Mouse (Mus musculus) intestine, embryonic 14.5 days (tissue): ENCODE data around the gene Hrh2. TPM values are rescaled to one million over a fixed set of nuclear protein-coding genes. Genes with fewer than 3 reads are reported as not detected.

Experiments used
- ATAC-seq: fragments of 200-750 bp; cut with Nextera tagmentation; replicated peaks from 2 replicates; pipeline ENCODE4 v1.8.0; 2017; ENCODE audit warnings: low read depth, moderate number of reproducible peaks, moderate TSS enrichment, moderate library complexity; ENCODE audit not compliant: low FRiP score, low TSS enrichment
- DNase-seq: peaks from one replicate; pipeline ENCODE4 v3.0.0-alpha.2; 2018; ENCODE audit warnings: low spot score
- H3K27ac ChIP-seq: fragments of 300-500 bp; sonication (generic); 2 replicates; pipeline ENCODE4 v1.5.1; 2014; ENCODE audit warnings: low read depth, mild to moderate bottlenecking, control low read depth
- H3K27me3 ChIP-seq: fragments of 300-500 bp; sonication (generic); replicated peaks from 2 replicates; pipeline ENCODE4 v1.6.1; 2014; ENCODE audit warnings: low read length, control low read depth; ENCODE audit not compliant: control insufficient read depth, insufficient read depth
- H3K36me3 ChIP-seq: fragments of 300-500 bp; sonication (generic); 2 replicates; pipeline ENCODE4 v1.6.1; 2014; ENCODE audit warnings: low read length, control low read depth; ENCODE audit not compliant: control insufficient read depth, insufficient read depth
- H3K4me1 ChIP-seq: fragments of 300-500 bp; sonication (generic); replicated peaks from 2 replicates; pipeline ENCODE4 v1.6.1; 2014; ENCODE audit warnings: low read length, control low read depth, mixed read lengths; ENCODE audit not compliant: control insufficient read depth, insufficient read depth
- H3K4me2 ChIP-seq: fragments of 300-500 bp; sonication (generic); 2 replicates; pipeline ENCODE4 v1.6.1; 2014; ENCODE audit warnings: low read length
- H3K4me3 ChIP-seq: fragments of 300-500 bp; sonication (generic); 2 replicates; pipeline ENCODE4 v1.5.1; 2014; ENCODE audit warnings: low read depth, low read length, control low read depth, mixed read lengths
- H3K9ac ChIP-seq: fragments of 300-500 bp; sonication (generic); 2 replicates; pipeline ENCODE4 v1.6.1; 2014; ENCODE audit warnings: mild to moderate bottlenecking, low read length
- H3K9me3 ChIP-seq: fragments of 300-500 bp; sonication (generic); 2 replicates; pipeline ENCODE4 v1.6.1; 2016; ENCODE audit warnings: low read length, control low read depth; ENCODE audit not compliant: control insufficient read depth
- WGBS: fragments of 180-500 bp; shearing (Covaris S2); extraction: QIAGEN DNeasy Blood & Tissue Kit; methylation state at CpG from one replicate; pipeline ENCODE4 v1.1.7; 2014; 5-methylcytosine and 5-hydroxymethylcytosine counted together
- polyA plus RNA-seq: library from polyadenylated mRNA; unstranded; fragments of >200 nt; fragmentation: Nextera tagmentation; extraction: Ambion mirVana; gene quantifications from 2 replicates; pipeline ENCODE4 v1.2.1, GENCODE M21; 2014

Gene Hrh2
- polyA plus RNA-seq, 1 experiment from 2014 or later: 0.16 TPM

DNA sequence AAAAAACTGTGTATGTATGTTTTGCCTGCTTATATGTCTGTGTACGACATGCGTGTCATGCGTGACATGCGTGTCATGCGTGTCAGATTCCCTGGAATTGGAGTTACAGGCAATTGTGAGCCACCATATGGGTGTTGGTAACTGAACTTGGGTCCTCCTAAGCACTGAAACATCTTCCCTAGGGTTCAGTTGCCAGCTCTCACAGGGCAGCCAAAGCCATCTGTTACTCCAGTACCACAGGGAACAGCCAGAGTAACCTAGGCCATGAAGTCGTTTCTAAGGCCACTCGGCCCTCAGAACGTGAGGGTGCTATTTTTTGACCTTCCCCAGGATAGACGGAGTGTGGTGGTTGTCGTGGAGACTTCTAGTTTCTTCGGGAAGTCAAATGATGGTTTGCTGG is 32.2 kb upstream of the Hrh2 start:
- Histone ChIP-seq H3K27ac (no peak overlapping the region), H3K4me1 (no peaks in the 10 kb centered on the region), H3K4me2 (no peak overlapping the region), H3K9me3 (no peaks in the 10 kb centered on the region), H3K4me3 (no peak overlapping the region), H3K9ac (no peak overlapping the region), H3K27me3 (no peaks in the 10 kb centered on the region), H3K36me3 (no peaks in the 10 kb centered on the region)
- 68% methylated on average over 11 of the region's 11 CpGs for WGBS
- no peak for ATAC-seq
- DNase-seq: no peak

DNA sequence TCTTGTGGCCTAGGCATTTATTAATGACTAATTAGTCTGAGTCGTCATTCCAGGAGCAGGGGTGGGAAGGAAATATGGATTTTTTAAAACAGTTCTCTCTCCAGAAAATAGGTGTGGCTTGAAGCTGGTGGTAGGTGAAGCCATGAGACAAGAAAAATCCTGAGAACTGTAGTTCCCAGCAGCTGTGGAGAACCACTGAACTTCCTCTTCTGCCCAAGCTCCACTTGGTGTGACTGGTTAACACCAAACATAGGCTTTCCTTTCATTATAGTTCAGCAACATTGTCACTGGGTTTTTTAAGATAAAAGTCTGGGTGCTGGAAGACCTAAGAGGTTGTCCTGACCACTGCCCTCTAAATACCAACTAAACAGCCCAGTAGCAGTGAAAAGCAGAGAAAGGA is 31.4 kb upstream of the Hrh2 start:
- DNase-seq (no peak), ATAC-seq (no peak)
- no peaks in the 10 kb centered on the region for H3K4me1 ChIP-seq
- H3K27ac ChIP-seq: no peak overlapping the region
- H3K9ac ChIP-seq: no peak overlapping the region
- WGBS: 30% methylated on average over 1 of the region's 1 CpGs
- no peaks in the 10 kb centered on the region for H3K36me3 ChIP-seq
- H3K4me2 ChIP-seq: no peak overlapping the region
- no peak overlapping the region for H3K4me3 ChIP-seq
- H3K9me3 ChIP-seq: no peaks in the 10 kb centered on the region
- H3K27me3 ChIP-seq: no peaks in the 10 kb centered on the region

DNA sequence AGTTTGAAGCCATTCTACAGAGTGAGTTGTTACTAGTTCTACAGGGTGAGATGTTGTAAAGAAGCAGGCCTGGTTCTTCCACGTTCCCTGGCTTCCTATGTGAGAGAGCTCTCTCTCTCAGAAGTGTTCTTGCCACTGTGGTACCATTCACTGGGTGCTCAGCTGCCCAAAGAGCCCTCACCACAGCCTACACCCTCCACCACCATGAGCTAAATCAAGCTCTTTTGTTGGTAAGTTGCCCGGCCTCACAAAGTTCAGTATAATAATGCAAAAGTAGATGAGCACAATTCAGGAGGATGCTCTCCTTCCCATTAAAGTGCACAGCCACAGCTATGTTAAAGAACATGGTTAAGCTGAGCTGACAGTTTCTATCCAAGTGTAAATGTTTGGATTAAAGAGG is 30.4 kb upstream of the Hrh2 start:
- Histone ChIP-seq H3K4me2 (no peak overlapping the region), H3K9me3 (no peaks in the 10 kb centered on the region), H3K9ac (no peak overlapping the region), H3K27me3 (no peaks in the 10 kb centered on the region), H3K36me3 (no peaks in the 10 kb centered on the region), H3K4me1 (no peaks in the 10 kb centered on the region), H3K4me3 (no peak overlapping the region), H3K27ac (no peak overlapping the region)
- ATAC-seq (no peak), DNase-seq (no peak)
- WGBS: 87% methylated on average over 2 of the region's 2 CpGs

DNA sequence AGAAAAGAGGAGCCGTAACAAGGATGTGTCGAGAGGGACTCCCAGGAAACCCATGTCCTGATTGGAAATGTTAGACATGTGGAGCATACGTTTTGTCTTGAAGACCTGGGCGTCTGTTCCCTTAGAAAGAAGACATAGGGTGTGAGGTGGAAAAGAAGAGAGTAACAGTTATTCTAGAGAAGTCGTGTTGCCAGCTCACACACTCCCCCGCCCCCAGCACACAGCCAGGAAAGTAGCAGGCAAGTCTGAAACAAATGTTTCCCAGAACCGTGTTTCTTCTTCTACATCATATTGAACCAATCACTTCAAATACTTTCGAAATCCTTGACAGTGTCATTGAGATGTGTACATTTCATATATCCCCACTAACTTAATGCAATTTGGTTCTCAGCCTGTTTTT is 28.6 kb upstream of the Hrh2 start:
- Histone ChIP-seq H3K4me3 (no peak overlapping the region), H3K27me3 (no peaks in the 10 kb centered on the region), H3K4me2 (no peak overlapping the region), H3K9me3 (no peaks in the 10 kb centered on the region), H3K9ac (no peak overlapping the region), H3K27ac (no peak overlapping the region), H3K36me3 (no peaks in the 10 kb centered on the region), H3K4me1 (no peaks in the 10 kb centered on the region)
- WGBS: 72% methylated on average over 8 of the region's 8 CpGs
- ATAC-seq (no peak), DNase-seq (no peak)

DNA sequence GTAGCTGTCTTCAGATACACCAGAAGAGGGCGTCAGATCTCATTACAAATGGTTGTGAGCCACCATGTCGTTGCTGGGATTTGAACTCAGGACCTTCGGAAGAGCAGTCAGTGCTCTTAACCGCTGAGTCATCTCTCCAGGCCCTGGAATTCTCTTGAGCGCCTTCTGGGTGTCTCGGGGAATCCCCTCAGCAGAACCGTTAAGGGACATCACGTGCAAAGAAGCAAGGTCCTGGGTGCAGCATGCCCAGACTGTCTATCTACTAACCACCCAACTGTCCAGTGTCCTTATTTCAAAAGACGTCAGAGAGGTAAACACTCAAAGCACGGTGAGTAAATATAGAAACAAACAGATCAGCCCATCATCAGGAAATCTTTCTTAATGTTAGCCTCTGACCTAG is 27.5 kb upstream of the Hrh2 start:
- no peaks in the 10 kb centered on the region for H3K4me1 ChIP-seq
- H3K4me2 ChIP-seq: no peak overlapping the region
- no peak overlapping the region for H3K4me3 ChIP-seq
- no peaks in the 10 kb centered on the region for H3K9me3 ChIP-seq
- ATAC-seq: no peak
- no peaks in the 10 kb centered on the region for H3K36me3 ChIP-seq
- no peak overlapping the region for H3K9ac ChIP-seq
- no peak overlapping the region for H3K27ac ChIP-seq
- 82% methylated on average over 10 of the region's 10 CpGs for WGBS
- DNase-seq: no peak
- no peaks in the 10 kb centered on the region for H3K27me3 ChIP-seq

DNA sequence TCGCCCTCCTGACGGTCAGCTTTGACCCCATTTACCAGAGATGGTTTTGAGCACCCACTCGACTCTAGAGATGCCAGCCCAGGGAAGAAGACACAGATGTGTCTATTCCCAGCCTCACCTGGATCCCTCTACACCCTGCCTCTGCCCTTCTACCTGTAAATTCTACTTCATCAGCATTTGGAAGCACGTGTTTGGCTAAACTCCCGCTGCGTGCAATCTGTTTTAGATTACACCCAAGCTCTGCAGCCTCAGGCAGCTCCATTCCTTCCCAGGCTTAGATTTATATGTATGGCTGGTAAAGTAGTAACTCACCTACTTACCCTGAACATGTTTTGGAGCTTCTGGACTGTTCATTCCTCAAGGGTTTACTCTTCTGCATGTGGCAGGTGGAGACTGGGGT is 26.9 kb upstream of the Hrh2 start:
- no peak overlapping the region for H3K4me3 ChIP-seq
- no peaks in the 10 kb centered on the region for H3K36me3 ChIP-seq
- DNase-seq (no peak), ATAC-seq (no peak)
- H3K27ac ChIP-seq: no peak overlapping the region
- 68% methylated on average over 6 of the region's 6 CpGs for WGBS
- no peaks in the 10 kb centered on the region for H3K27me3 ChIP-seq
- H3K4me2 ChIP-seq: no peak overlapping the region
- no peak overlapping the region for H3K9ac ChIP-seq
- no peaks in the 10 kb centered on the region for H3K4me1 ChIP-seq
- no peaks in the 10 kb centered on the region for H3K9me3 ChIP-seq

DNA sequence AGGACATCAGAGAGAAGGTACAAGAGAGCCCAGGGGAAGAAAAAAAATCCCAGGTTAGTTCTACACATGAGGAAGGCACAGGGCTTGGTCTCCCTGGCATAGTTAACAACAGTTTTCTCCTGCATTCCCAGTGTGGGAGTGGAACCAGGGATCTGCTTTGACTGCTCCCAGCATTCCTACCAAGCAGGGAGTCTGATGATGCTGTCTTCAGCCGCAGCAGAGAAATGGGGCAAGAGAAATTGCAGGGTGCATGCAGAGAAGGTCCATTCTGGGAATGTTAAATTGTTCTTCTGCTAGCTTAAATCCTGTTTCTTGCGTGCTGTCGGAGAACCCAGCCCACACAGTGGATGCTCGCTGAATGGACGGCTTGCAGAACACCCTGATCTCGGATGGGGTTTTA is 26.2 kb upstream of the Hrh2 start:
- Histone ChIP-seq H3K9ac (no peak overlapping the region), H3K27me3 (no peaks in the 10 kb centered on the region), H3K36me3 (no peaks in the 10 kb centered on the region), H3K4me3 (no peak overlapping the region), H3K27ac (no peak overlapping the region), H3K4me2 (no peak overlapping the region), H3K9me3 (no peaks in the 10 kb centered on the region), H3K4me1 (no peaks in the 10 kb centered on the region)
- WGBS: 67% methylated on average over 6 of the region's 6 CpGs
- ATAC-seq (no peak), DNase-seq (no peak)

DNA sequence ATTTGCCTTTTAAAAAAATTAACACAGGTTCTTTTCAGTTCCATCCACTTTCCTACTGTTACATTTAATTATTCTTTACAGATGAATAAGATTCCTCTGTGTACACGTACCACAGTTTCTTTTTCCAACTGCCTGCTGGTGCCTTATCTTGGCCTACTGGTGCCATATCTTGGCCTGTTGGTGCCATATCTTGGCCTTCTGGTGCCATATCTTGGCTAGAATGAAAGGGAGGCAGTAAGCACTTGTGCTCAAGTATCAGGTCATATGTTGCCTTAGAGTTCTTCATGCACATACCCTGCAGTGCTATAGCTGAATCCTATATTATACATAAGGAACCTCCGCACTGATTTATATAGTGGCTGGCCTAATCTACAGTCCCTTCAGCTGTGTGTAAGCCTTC is 24.9 kb upstream of the Hrh2 start:
- no peak for ATAC-seq
- no peak overlapping the region for H3K27ac ChIP-seq
- 90% methylated on average over 2 of the region's 2 CpGs for WGBS

DNA sequence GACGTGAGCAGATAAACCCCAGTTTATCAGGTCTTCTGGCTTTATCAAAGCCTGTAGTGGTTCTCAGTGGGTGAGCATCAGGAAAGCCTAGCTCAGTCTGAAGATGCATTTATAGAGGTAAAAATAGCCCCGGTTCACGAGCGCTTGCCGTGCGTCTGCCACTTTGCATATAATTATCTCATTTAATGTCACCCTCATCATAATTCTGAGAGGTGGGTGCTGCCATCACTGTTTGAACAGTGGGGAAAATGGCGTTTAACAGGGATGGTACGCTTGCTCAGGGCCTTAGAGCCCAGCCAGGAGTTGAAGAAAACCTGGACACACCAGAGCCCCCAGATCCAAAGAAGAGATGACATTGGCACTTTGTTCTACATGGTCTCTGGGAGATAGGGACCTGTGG is 23.3 kb upstream of the Hrh2 start:
- Histone ChIP-seq H3K4me2 (no peak overlapping the region), H3K4me1 (no peaks in the 10 kb centered on the region), H3K27ac (no peak overlapping the region), H3K4me3 (no peak overlapping the region), H3K36me3 (no peaks in the 10 kb centered on the region), H3K9me3 (no peaks in the 10 kb centered on the region), H3K27me3 (no peaks in the 10 kb centered on the region), H3K9ac (no peak overlapping the region)
- DNase-seq (no peak), ATAC-seq (no peak)
- WGBS: 82% methylated on average over 8 of the region's 8 CpGs

More for the DNA sequence above, 24.9 kb upstream of the Hrh2 start:
- Histone ChIP-seq H3K36me3 (no peaks in the 10 kb centered on the region), H3K4me2 (no peak overlapping the region), H3K4me3 (no peak overlapping the region), H3K4me1 (no peaks in the 10 kb centered on the region), H3K9me3 (no peaks in the 10 kb centered on the region), H3K27me3 (no peaks in the 10 kb centered on the region), H3K9ac (no peak overlapping the region)
- no peak for DNase-seq
